Mouse (Mus musculus) ES-E14 (cell line): ENCODE measurements around the gene Dand5.

ENCODE experiments used
- CHD2 ChIP-seq: IDR thresholded peaks from 2 replicates; pipeline ENCODE4 v1.6.1; 2014; ENCODE audit warnings: mild to moderate bottlenecking, low read depth, low read length, inconsistent platforms
- HCFC1 ChIP-seq: IDR thresholded peaks from 2 replicates; pipeline ENCODE4 v1.6.1; 2012; ENCODE audit warnings: low read length, inconsistent platforms, borderline replicate concordance; ENCODE audit not compliant: insufficient read depth
- MAFK ChIP-seq: IDR thresholded peaks from 2 replicates; pipeline ENCODE4 v1.6.1; 2014; ENCODE audit warnings: mild to moderate bottlenecking, low read depth, low read length, inconsistent platforms; ENCODE audit not compliant: insufficient read depth
- ZC3H11A ChIP-seq: IDR thresholded peaks from 2 replicates; pipeline ENCODE4 v1.6.1; 2012; ENCODE audit warnings: low read depth, mild to moderate bottlenecking, inconsistent platforms, low read length, borderline replicate concordance
- ZNF384 ChIP-seq: IDR thresholded peaks from 2 replicates; pipeline ENCODE4 v1.6.1; 2012; ENCODE audit warnings: low read depth, low read length, inconsistent platforms

DNA sequence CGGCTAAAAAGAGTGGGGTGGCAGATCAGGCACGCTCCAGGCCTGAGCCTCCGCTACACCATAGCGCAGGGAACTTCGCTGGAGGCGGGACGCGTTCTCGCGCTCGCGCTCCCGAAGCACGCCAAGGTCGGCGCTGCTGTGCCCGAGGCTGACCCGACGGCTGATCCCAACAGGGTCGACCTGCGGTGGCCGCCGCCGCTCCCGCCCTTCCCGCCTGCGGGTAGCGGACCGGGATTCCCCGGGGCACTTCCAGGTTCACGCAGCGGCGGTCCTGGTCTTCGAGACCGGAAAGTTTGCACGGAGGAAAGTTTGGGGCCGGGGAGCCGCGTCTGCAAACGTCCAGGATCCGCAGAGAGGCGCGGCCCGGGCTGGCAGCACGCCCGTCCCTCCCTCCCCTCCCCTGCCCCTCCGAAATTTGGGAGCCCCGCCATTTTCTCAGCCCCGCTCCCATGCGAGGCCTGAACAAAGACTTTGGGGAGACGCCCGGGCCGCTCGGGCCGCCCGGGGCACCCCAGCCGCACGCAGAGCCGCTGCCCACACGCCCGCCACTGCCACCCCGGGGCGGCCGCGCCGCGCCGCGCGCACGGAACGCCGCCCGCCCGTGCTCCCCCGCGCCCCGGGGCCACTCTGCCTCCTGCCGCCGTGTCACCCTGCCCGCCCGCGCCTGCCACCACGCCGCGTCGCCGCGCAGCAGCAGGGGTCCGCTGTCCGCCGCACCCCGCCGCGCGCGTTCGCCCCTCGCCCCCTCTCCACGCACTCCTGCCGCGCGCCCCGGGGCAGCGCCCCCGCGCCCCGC is 23.3 kb downstream of the Dand5 start:
- no peak for TF ChIP-seq HCFC1
- no peak for TF ChIP-seq CHD2
- TF ChIP-seq ZC3H11A, result no peak
- TF ChIP-seq MAFK, result no peak
- TF ChIP-seq ZNF384, result no peak
